Mouse (Mus musculus) thymus, postnatal 0 days (tissue): ENCODE data around the gene Micall1. TPM values are rescaled to one million over a fixed set of nuclear protein-coding genes. Genes with fewer than 3 reads are reported as not detected.

Experiments used
- DNase-seq: peaks from one replicate; pipeline ENCODE4 v3.0.0-alpha.2; 2015; ENCODE audit warnings: low spot score
- polyA plus RNA-seq: library from polyadenylated mRNA; unstranded; fragments of >200 nt; fragmentation: Nextera tagmentation; extraction: Ambion mirVana; gene quantifications from 2 replicates; pipeline ENCODE4 v1.2.1, GENCODE M21; 2015

Micall1 gene
- polyA plus RNA-seq, 1 experiment from 2014 or later, result 4.6 TPM

- DNase-seq, result no peak
Observed at GRCm38 (mm10) chr15:79128208-79128607, 19.5 kb downstream of the Micall1 start.

- no peak for DNase-seq
Observed at GRCm38 (mm10) chr15:79129311-79129710, 20.6 kb downstream of the Micall1 start.

DNA sequence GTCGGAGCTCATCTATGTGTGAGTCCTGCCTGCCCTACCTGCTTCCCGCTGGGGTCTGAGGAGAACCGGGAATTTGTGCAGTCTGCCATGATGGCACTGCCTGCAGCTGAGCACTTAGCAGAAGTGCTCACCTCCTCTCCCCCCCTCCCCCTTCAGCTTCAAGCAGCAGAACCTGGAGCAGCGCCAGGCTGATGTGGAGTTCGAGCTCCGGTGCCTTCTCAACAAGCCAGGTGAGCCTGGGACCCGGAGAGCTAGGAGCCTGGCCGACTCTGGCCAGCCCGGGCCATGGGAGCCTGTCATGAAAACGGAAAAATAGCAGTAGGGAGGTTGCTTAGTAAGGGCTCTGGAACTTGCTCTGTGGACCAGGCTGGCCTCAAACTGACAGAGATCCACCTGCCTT, 22.1 kb downstream of the Micall1 start:
- no peak for DNase-seq

DNA sequence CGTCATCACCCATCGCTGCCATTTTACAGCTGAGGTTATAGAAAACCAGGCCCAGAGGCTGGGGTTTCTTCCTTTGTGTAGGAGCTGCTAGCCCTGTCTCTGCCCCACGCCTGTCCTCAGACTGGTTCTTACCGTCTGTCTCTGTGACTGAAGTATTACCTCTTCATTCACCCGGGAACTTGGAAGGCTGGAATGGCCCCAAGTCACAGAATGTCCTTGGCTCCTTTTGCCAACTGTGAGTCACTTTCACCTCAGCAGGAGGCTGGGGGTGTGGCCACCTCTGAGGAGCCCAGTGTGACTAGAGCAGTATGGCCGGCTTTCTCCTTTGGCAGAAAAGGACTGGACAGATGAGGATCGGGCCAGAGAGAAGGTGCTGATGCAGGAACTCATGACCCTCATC, 22.7 kb downstream of the Micall1 start:
- DNase-seq, result no peak

GRCm38 (mm10) chr15:79133191-79133661, 24.5 kb downstream of the Micall1 start:
- DNase-seq, result no peak

DNA sequence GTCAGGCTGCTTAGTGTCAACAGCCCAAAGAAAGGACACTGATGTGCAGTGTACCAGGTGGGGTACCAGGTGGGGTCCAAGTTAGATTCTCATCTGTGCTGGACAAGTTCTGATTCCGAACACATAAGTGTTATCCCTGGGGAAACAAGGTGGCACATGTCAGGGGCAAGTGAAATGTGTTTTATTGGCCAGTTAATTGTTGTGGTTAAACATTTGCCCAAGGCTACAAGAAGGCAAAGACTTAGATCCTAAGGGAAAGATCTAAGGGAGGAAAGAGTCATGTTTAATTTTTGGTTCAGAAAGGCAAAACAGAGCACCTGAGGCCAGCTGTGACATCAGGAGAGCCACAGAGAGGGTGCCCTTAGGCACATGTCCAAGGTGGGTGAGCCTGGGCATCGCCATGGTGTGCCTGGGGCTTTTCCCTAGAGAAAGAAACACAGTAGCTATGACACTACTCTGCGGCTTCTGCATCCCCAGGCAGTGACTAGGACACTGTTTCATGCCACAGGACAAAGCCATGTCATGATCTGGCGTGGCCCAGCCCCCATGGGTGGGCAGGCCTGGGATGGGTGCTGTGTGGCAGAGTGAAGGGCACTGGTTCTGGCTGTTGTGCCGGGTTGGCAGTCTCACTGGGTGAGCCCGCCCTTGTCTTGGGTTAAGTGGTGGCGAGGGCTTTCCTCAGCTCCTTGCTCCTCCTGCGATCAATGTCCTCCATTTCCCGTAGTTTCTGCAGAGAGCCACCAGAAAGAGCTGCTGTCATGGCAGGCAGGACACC, 26.0 kb downstream of the Micall1 start:
- no peak for DNase-seq

- DNase-seq, result no peak
Observed at GRCm38 (mm10) chr15:79135332-79135731, 26.6 kb downstream of the Micall1 start.

DNA sequence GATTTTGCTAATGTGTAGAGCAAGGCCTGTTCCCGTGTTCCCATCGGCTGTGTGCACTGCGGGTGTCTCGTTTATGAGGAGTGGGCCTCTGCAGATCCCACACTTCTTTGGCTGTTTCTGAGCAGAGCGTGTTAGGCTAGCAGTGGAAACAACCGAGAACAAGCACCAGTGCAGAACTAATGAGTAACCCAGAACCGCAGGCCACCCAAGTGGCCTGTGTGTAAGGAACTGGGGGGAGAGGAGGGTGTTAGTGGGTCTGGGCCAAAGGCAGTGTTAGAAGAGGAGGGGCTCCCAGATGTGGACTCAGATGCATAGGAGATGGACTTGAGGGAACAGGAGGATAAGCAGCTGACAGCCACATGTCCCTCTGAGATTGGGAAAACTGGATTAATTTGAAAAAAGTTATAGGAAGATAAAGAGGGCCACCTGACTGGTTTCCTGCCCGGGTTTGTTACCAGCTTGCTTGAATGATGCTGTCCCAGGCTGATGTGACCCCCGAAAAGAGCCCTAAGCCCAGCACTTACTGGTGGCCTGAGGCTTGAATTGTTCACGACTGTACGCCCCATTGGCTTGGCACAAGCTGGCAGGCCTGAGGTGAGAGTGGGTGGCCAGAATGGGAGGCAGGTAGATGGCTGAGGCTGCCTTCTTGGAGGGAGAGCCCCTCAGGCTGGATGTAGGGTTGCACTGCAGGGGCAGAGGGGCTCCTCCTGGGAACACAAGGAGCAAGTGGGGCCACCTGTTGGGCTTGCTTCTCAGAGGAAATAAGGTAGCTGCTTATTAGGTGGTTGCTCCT, 27.3 kb downstream of the Micall1 start:
- DNase-seq, result no peak

DNA sequence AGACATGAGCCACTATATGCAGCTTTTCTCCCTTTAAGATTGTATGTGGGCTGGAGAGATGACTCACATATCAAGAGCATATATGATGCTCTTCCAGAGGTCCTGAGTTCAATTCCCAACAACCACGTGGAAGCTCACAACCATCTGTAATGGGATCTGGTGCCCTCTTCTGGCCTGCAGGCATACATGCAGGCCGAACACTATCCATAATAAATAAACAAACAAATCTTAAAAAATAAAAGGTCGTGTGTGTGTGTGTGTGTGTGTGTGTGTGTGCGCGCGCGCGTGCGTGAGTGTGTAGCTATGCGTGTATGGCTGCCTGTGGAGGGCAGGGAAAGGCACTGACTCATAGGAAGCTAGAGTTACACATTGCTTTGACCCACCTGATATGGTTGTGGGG, 30.9 kb downstream of the Micall1 start:
- DNase-seq, result peak; percentile 24

DNA sequence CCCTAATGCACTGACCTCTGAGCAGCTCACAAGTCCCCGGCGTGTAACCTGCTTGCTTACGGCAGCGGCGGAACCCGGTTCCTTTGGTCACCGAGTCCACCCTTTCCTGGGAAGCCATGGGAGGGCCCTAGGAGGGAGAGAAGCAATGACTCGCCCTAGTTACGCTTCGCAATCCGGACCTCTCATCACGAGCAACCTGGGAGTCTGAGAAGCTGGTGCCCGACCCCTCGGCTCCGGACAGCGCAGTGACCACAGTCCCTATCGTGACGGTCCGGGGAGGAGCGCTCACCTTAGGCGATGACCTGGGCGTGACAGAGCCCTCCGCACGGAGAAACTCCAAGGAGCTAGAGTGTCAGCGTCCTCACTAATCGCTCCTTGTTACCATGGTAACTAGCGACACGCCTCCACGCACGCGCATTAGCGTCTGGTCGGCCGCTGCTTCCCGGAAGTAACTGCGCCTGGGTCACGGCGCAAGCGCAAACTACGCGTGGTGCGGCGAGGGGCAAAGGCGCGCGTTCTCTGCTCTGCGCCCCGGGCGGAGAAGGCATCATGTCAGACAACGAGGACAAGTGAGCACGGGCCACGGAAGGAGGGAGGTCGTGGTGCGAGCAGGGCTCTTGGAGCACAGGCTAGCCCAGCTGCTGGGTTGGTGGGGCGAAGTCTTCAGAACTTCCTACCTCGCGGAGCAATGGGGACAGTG, 32.3 kb downstream of the Micall1 start, which contains the start of the genes Polr2f and 1700088E04Rik:
Gene Polr2f, plus strand, starts transcription at position 144 of the 700 bp plus-strand sequence.
Gene 1700088E04Rik, minus strand, starts transcription at position 388 of the 700 bp plus-strand sequence.
- DNase-seq, result peak; percentile 97

DNA sequence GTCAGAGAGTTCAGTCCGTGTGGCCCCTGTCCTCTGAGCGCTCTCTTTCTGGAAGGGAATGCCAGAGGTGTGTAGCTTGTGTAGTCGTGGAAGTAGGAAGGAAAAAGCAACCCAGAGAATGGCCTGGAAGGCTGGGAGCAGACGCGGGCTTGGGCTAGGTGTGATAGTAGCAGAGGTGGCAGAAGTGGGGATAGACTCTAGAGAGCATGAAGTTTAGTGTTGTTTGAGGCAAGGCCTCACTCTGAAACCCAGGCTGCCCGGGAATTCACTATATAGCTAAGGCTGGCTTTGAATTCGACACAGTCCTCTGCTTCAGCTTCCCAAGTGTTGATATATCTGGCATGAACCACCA, 32.8 kb downstream of the Micall1 start:
- DNase-seq, result no peak

GRCm38 (mm10) chr15:79143316-79143715, 34.6 kb downstream of the Micall1 start:
- DNase-seq, result no peak

DNA sequence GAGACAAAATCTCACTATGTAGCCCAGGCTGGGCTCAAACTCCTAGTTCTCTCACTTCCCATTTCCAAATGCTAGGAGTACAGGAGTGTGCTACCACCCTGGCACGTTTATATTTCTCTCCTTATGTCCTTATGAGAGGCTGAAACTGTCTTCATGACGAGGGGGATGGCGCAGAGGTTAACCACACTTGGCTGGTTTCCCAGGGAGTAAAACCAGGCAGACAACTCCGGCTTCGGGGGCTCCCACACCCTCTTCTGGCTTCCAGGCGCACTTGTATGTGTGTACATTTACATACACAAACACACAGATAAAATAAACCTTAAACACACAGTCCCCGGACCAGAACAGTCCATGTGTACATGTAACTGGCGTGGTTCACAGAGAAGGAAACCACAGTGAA, 35.3 kb downstream of the Micall1 start:
- DNase-seq, result no peak

DNA sequence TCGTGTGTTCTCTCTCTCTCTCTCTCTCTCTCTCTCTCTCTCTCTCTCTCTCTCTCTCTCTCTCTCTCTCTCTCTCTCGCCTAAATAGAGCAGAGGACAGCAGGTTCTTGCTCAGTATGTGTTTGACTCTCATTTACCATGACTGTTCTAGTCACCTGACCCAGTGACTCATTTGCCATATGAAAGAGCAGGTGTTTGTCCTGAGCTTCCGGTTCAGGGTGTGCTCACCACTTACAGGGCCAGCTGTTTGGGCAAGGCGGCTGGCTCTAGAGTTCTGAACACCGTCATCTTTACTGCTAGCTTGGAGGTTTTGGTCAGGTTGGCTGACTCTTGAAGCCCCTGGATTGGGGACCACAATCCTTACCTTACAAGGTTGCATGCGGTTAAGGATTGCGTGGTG, 36.8 kb downstream of the Micall1 start:
- DNase-seq, result no peak

GRCm38 (mm10) chr15:79148533-79148932, 39.8 kb downstream of the Micall1 start:
- peak; percentile 78 for DNase-seq

DNA sequence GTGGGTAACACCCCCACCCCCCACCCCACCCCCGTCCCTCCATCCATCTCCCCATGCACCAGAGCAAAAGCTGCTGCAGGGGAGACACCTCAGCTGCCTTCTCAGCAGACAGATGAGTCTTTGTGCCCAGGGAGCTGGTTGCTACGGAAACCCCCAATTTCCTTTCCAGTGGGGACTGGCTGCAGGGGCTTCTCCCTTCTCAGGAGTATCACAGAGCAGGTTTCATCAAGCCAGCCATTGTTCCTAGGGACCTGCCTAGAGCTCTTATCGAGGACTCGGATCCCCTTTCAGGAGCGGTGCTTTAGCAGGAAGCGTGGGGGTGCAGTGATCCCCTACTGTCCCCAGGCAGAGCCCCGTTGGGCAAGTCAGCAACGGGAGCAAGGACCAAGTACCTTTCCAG, 43.2 kb downstream of the Micall1 start:
- DNase-seq, result no peak

- no peak for DNase-seq
Observed at GRCm38 (mm10) chr15:79152709-79153108, 44.0 kb downstream of the Micall1 start.

DNA sequence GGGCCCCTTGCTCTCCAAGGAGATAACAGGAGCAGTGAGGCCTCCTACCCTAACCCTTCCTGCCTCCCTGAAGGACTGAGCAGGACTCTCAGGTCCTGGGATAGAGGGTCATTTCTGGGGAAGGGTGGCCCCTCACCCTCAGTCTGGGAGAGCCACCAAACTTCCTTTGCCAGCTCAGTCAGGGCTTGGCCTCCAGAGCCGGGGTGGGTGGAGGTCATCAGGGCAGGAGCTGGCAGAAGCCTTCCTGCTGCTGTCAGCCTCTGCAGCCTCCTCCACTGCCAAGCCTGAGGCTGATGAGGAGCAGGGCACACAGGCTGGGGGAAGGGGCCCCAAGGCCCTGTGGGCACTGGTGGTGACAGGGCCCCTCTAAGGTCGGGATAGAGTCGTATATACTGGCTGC, 46.9 kb downstream of the Micall1 start:
- DNase-seq, result no peak

DNA sequence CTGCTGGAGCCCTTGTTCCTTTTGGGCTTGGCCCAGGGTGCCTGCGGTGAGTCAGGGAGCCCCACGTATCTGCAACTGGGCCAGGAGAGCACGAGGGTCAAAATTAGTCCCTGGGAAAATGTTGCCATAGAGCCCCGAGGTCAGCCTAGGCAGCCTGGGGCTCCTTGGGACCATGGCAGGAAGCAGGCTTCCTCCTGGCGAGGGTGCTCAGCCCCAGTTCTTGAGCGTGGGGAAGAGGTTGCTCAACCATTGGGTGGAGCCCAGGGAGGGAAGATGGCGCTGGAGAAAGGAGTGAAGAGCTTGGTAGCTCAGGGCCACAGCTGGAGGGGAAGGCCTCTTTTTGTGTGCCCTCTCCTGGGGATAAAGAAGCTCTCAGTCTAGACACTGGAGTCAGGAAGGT, 53.6 kb downstream of the Micall1 start:
- no peak for DNase-seq

DNA sequence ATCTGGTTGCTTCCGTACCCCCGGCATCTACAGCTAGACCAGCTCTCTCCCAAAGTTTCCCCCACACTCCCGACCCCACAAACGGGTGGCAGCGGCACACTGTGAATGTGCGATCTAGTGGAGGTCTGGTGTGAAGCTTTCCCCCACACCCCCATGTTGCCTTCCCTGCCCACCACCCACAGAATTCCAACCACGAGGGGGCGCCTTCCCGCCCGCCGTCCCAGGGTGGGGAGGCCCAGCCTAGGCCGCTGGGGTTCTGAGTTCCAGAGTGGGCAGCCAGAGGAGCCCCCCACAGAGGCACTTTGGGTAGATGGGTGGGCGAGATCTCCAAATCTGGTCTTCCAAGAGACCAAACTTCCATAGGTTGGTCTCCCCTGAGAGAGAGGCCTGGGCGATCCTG, 54.1 kb downstream of the Micall1 start:
- DNase-seq, result no peak

GRCm38 (mm10) chr15:79164251-79164650, 55.6 kb downstream of the Micall1 start:
- no peak for DNase-seq

- no peak for DNase-seq
Observed at GRCm38 (mm10) chr15:79165140-79165539, 56.4 kb downstream of the Micall1 start, which contains the start of gene Sox10. Gene Sox10 (minus strand): TSS chr15:79165240.
